Mouse (Mus musculus) thymus, postnatal 0 days (tissue): Measurements from ENCODE around the gene Lats2. TPM values are rescaled to one million over a fixed set of nuclear protein-coding genes. Genes with fewer than 3 reads are reported as not detected.
"Not testable (repeated sequence)": the region's sequence is repeated elsewhere in the genome, so short reads cannot be mapped to it uniquely, and the experiment has no call there.

Experiments used
- DNase-seq: peaks from one replicate; pipeline ENCODE4 v3.0.0-alpha.2; 2015; ENCODE audit warnings: low spot score
- polyA plus RNA-seq: library from polyadenylated mRNA; unstranded; fragments of >200 nt; fragmentation: Nextera tagmentation; extraction: Ambion mirVana; gene quantifications from 2 replicates; pipeline ENCODE4 v1.2.1, GENCODE M21; 2015

Gene Lats2
- polyA plus RNA-seq: 4.7 and 4.9 TPM in 2 replicates

- no peak for DNase-seq
These were observed at the start of gene Lats2 for GRCm38 (mm10) chr14:57758237-57758636. Gene Lats2, minus strand, starts transcription at chr14:57758388.

- no peak for DNase-seq
These were observed 45.5 kb upstream of the Lats2 start for GRCm38 (mm10) chr14:57803731-57804130.

- DNase-seq: peak; percentile 99
These were observed 40.1 kb upstream of the Lats2 start, which contains the start of gene Sap18 for GRCm38 (mm10) chr14:57797991-57798931. Gene Sap18, plus strand, starts transcription at chr14:57798180.

GRCm38 (mm10) chr14:57797551-57797950, 39.4 kb upstream of the Lats2 start:
- DNase-seq: no peak

- DNase-seq: no peak
These were observed 33.0 kb upstream of the Lats2 start for GRCm38 (mm10) chr14:57791171-57791570.

- DNase-seq: no peak
These were observed 31.6 kb upstream of the Lats2 start for GRCm38 (mm10) chr14:57789759-57790158.

GRCm38 (mm10) chr14:57789311-57789710, 31.1 kb upstream of the Lats2 start:
- DNase-seq: no peak

- DNase-seq: no peak
These were observed 29.2 kb upstream of the Lats2 start for GRCm38 (mm10) chr14:57787406-57787805.

GRCm38 (mm10) chr14:57772157-57772815, 14.1 kb upstream of the Lats2 start:
- DNase-seq: no peak

GRCm38 (mm10) chr14:57769102-57769501, 10.9 kb upstream of the Lats2 start:
- peak; percentile 12 for DNase-seq

GRCm38 (mm10) chr14:57760447-57761412, 2.5 kb upstream of the Lats2 start:
- no peak for DNase-seq

GRCm38 (mm10) chr14:57756094-57756493, 2.1 kb downstream of the Lats2 start:
- no peak for DNase-seq

GRCm38 (mm10) chr14:57755661-57756060, 2.5 kb downstream of the Lats2 start:
- DNase-seq: no peak

GRCm38 (mm10) chr14:57753351-57753992, 4.7 kb downstream of the Lats2 start:
- DNase-seq: no peak

- not testable (repeated sequence) for DNase-seq
These were observed 7.2 kb downstream of the Lats2 start for GRCm38 (mm10) chr14:57751006-57751405.

- DNase-seq: no peak
These were observed 8.7 kb downstream of the Lats2 start for GRCm38 (mm10) chr14:57749501-57749900.

- peak; percentile 70 for DNase-seq
These were observed 12.0 kb downstream of the Lats2 start, which contains the start of gene Gm49361 for GRCm38 (mm10) chr14:57746001-57746771. Gene Gm49361, minus strand, starts transcription at chr14:57746103.

GRCm38 (mm10) chr14:57745291-57745969, 12.8 kb downstream of the Lats2 start:
- DNase-seq: no peak

GRCm38 (mm10) chr14:57744547-57744946, 13.6 kb downstream of the Lats2 start:
- DNase-seq: no peak
